Mouse (Mus musculus) brain, embryonic 14.5 days (tissue): ENCODE results near the gene Sox15.

Experiments
- CTCF ChIP-seq: fragments of 200-500 bp; IDR thresholded peaks from 2 replicates; pipeline ENCODE4 v1.5.1; 2012; ENCODE audit warnings: inconsistent platforms, mild to moderate bottlenecking, moderate library complexity, borderline replicate concordance; ENCODE audit not compliant: insufficient read depth, insufficient read length; ENCODE audit errors: extremely low read depth
- POLR2A ChIP-seq: fragments of 200-500 bp; IDR thresholded peaks from 2 replicates; pipeline ENCODE4 v1.6.1; 2012; ENCODE audit warnings: mild to moderate bottlenecking, inconsistent platforms, borderline replicate concordance; ENCODE audit not compliant: poor library complexity, insufficient read depth, insufficient read length, severe bottlenecking; ENCODE audit errors: extremely low read depth

DNA sequence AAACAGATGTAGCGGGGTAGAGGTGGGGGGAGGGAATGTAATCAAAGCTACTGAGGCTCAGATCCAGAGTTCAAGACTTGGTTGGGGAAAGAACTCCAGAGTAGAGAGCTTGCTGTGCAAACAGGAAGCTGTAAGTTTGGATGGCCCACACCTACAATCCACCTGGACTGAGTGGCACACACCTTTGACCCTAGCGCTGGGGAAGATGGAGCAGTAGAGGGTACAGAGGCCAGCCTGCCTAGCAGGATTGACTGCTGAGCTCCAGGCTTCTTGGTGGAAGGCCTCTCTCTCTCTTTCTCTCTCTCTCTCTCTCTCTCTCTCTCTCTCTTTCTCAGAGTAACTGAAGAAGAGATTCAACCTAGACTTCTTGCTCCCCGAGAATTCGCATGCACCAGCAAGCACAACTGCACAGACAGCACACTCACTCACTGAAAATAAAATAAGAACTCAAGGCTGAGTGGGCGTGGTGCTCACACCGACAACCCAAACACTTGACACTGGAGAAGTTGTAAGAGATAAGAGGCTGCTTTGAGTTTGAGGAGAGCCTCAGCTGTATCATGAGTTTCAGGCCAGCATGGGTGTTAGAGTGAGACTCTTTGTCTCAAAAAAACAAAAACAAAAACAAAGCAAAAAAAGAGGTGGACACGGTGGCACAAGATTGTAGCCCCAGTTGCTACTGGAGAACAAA is 34.6 kb upstream of the Sox15 start:
- TF ChIP-seq CTCF = no peak
- TF ChIP-seq POLR2A = no peak
